Mouse (Mus musculus) neural tube, embryonic 13.5 days (tissue): ENCODE measurements around the gene Flnc. TPM values are rescaled to one million over a fixed set of nuclear protein-coding genes. Genes with fewer than 3 reads are reported as not detected.

Experiments used
- ATAC-seq: fragments of 200-750 bp; cut with Nextera tagmentation; 2 replicates; pipeline ENCODE4 v1.8.0; 2017; ENCODE audit warnings: low read depth, mild to moderate bottlenecking, moderate TSS enrichment, moderate library complexity
- H3K27ac ChIP-seq: fragments of 300-500 bp; sonication (generic); replicated peaks from 2 replicates; pipeline ENCODE4 v1.5.1; 2015; ENCODE audit warnings: moderate library complexity, mild to moderate bottlenecking, inconsistent platforms
- H3K27me3 ChIP-seq: fragments of 300-500 bp; sonication (generic); 2 replicates; pipeline ENCODE4 v1.6.1; 2015; ENCODE audit warnings: mild to moderate bottlenecking, inconsistent platforms
- H3K36me3 ChIP-seq: fragments of 300-500 bp; sonication (generic); 2 replicates; pipeline ENCODE4 v1.6.1; 2015; ENCODE audit warnings: mild to moderate bottlenecking, inconsistent platforms
- H3K4me1 ChIP-seq: fragments of 300-500 bp; sonication (generic); replicated peaks from 2 replicates; pipeline ENCODE4 v1.6.1; 2015; ENCODE audit warnings: inconsistent platforms
- H3K4me2 ChIP-seq: fragments of 300-500 bp; sonication (generic); 2 replicates; pipeline ENCODE4 v1.6.1; 2015; ENCODE audit warnings: inconsistent platforms, mild to moderate bottlenecking, moderate library complexity
- H3K4me3 ChIP-seq: fragments of 300-500 bp; sonication (generic); 2 replicates; pipeline ENCODE4 v1.5.1; 2015; ENCODE audit warnings: mild to moderate bottlenecking, inconsistent platforms
- H3K9ac ChIP-seq: fragments of 300-500 bp; sonication (generic); 2 replicates; pipeline ENCODE4 v1.6.1; 2015; ENCODE audit warnings: moderate library complexity, mild to moderate bottlenecking, inconsistent platforms
- H3K9me3 ChIP-seq: fragments of 300-500 bp; sonication (generic); 2 replicates; pipeline ENCODE4 v1.6.1; 2016; ENCODE audit warnings: inconsistent platforms
- WGBS: fragments of 180-500 bp; shearing (Covaris S2); methylation state at CpG from one replicate; pipeline ENCODE4 v1.1.7; 2015; 5-methylcytosine and 5-hydroxymethylcytosine counted together
- polyA plus RNA-seq: library from polyadenylated mRNA; unstranded; fragments of >200 nt; fragmentation: Nextera tagmentation; extraction: Ambion mirVana; gene quantifications from 2 replicates; pipeline ENCODE4 v1.2.1, GENCODE M21; 2015

Flnc gene
- polyA plus RNA-seq, 1 experiment from 2014 or later: 7.0 TPM

DNA sequence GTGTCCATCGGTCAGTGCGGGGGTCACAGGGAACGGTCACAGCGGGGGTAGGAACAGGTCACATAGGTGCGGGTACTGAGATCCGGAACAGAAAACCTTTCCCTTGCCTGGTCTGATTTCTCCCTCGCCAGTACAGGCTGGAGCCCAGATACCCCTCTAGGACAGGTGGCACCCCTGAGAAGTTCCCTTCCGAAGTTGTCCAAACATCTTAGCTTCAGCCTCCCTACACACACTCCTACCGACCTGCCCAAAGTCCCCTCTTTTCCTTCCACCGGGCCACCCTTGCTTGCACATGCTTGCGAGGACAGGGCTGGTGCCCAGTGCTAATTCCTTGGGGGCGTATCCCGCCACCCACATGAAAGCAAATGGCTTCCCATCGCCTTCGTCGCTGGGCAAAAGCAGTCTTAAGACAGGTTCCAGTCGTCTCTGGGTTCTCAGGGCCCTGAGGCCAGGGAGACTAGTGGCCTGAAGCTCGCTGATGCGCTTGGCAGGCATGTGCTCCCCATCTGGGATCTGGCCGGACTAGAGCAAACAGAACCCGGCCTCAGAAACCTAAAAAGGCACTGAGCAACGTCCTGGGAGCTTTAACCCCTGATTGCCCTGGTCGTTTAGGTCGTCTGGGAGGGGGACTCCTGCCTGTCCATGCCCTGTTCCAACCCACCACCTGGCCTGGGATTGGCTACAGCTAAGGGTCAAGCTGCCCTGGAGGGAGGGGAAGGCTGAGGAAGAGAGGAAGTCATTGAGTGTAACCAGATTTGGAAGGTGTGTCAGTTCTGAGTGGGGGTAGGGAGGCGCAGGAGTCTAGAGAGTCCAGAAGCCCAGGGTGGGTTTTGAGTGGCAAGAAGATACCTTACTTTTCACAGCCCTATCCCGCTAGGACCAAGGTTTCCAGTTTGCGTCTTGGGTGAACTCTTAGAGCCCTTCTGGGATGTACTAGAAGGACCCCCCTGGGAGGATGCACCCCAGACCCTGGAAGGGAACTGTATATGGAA is 1.0 kb downstream of the Flnc start:
- Histone ChIP-seq H3K4me2 (peak overlapping the region; percentile 71), H3K9ac (peak overlapping the region; percentile 71), H3K9me3 (no peaks in the 10 kb centered on the region), H3K4me3 (peak overlapping the region; percentile 49), H3K27me3 (peaks cover 53% of the 10 kb centered on the region), H3K27ac (peak overlapping the region; percentile 89), H3K4me1 (peaks cover 59% of the 10 kb centered on the region), H3K36me3 (no peaks in the 10 kb centered on the region)
- WGBS: 7% methylated on average over 27 of the region's 27 CpGs
- ATAC-seq: no peak

DNA sequence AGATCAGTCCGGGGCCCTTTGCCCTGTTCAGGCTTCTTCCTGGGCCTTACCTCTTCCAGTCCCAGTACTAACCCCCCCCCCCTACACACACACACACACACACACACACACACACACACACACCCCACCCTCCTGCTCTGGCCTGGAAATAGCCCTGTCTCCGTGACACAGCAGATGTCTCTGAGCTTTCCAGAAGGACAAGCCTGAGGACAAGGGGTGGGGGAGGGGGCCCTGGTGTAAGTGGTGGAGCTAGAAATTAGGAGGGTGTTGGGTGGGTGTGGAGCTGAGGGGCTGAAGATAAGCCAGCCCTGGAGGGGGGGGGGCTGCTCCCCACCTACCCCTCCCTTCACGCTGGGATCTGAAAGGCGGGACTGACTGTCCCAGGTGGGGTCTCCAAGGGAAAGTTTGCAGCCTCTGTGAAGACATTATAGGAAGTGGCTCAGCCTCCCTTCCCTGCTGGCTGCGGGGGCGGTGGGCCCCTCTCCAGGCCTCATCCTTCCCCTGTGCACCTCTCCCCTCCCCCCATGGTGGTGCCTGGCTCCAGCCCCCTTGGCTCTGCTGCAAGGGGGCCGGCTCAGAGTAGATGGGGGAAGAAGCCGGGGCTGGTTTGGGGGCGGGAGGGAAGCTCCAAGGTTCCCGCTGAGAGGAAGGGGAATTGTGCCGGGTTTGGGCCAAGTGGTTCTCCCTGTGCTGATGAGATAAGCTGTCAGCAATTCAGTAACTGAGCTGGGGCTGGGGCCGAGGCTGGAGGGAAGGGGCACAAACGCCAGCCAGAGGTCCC is 2.0 kb downstream of the Flnc start:
- H3K36me3 ChIP-seq: no peaks in the 10 kb centered on the region
- H3K27me3 ChIP-seq: peaks cover 50% of the 10 kb centered on the region
- H3K4me2 ChIP-seq: peak overlapping the region; percentile 71
- H3K4me3 ChIP-seq: peak overlapping the region; percentile 49
- peak overlapping the region; percentile 89 for H3K27ac ChIP-seq
- H3K9ac ChIP-seq: peak overlapping the region; percentile 71
- WGBS: 2% methylated on average over 12 of the region's 13 CpGs
- no peaks in the 10 kb centered on the region for H3K9me3 ChIP-seq
- peak; percentile 63 for ATAC-seq
- peaks cover 59% of the 10 kb centered on the region for H3K4me1 ChIP-seq

DNA sequence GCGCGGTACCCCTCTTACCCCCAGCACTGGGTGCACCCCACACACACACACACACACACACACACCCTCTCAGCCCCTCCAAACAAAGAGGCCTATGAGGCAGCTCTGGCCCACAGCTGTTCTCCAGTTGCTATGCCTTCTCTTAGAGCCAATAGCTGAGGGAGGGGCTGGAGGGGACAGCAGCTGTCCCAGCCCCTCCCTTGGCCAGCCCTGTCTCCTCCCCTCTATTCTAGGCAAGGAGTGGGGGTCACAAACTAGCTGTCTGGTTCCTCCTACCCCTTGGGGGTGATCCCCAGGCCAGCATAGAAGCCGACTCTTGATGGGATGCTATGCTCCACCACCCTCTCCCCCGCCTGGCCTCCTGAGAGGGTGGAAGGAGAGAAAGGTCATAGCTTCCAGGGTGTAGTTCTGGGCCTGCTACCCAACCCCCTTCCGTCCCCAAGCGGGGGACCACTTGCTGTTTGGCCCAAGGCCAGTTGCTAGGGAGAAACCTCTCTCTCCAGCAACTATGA is 2.9 kb downstream of the Flnc start:
- Histone ChIP-seq H3K9me3 (no peaks in the 10 kb centered on the region), H3K4me1 (peaks cover 59% of the 10 kb centered on the region), H3K4me2 (peak overlapping the region; percentile 71), H3K9ac (peak overlapping the region; percentile 71), H3K27ac (peak overlapping the region; percentile 89), H3K4me3 (peak overlapping the region; percentile 49), H3K36me3 (no peaks in the 10 kb centered on the region), H3K27me3 (peaks cover 42% of the 10 kb centered on the region)
- 2% methylated on average over 6 of the region's 6 CpGs for WGBS
- ATAC-seq: peak; percentile 76

DNA sequence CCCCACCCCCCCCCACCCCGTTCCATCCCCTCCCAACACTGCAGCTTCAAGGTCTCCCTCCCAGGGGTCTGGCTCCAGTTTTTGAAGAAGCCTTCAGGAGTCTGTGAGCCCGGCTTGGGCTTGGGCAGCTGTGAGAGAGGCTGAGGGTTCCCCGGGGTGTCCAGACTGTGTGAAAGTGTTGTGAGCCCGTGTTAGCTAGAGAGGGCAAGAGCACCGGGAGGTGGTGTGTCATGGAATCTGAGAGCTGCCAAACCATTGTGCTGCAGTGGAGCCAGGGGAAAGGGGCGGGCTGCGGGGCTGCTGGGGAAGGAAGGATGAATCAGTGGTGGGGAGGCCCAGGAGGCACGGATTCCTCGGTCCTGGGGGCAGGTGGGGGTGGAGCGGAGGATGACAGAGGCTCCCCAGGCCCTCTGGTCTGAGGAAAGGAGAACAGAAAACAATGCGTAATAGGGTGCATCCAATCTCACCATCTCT is 3.4 kb downstream of the Flnc start:
- ATAC-seq: peak; percentile 60
- peaks cover 56% of the 10 kb centered on the region for H3K4me1 ChIP-seq
- H3K36me3 ChIP-seq: no peaks in the 10 kb centered on the region
- WGBS: 4% methylated on average over 11 of the region's 11 CpGs
- peaks cover 39% of the 10 kb centered on the region for H3K27me3 ChIP-seq
- H3K9ac ChIP-seq: peak overlapping the region; percentile 71
- peak overlapping the region; percentile 89 for H3K27ac ChIP-seq
- H3K4me3 ChIP-seq: peak overlapping the region; percentile 49
- H3K9me3 ChIP-seq: no peaks in the 10 kb centered on the region
- H3K4me2 ChIP-seq: peak overlapping the region; percentile 71

DNA sequence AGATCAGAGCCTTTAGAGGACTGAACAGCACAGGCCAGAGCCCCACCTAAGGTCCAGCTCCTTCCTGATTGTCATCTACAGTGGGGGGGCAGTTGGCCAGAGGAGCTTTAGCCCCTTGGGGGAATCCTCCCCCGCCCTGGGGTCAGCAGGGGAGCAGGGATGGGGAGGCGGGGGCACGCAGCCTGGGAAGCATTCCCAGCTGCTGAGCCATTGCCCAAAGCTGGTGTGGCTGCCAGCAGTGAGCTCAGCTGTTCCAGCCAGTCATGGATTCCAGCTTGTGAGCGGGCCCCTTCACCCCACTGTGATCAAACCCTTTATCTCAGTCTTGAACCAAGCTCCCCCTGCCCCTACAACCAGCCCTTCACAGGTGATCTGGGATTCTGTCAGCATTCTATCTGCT is 6.2 kb downstream of the Flnc start:
- Histone ChIP-seq H3K36me3 (0 out of 2 replicates have a peak, but pooled peaks cover 10% of the 10 kb centered on the region), H3K27me3 (peaks cover 11% of the 10 kb centered on the region), H3K9me3 (no peaks in the 10 kb centered on the region), H3K4me3 (no peak overlapping the region), H3K27ac (no peak overlapping the region), H3K4me2 (no peak overlapping the region), H3K4me1 (peaks cover 31% of the 10 kb centered on the region), H3K9ac (no peak overlapping the region)
- no peak for ATAC-seq
- WGBS: 83% methylated on average over 4 of the region's 4 CpGs

DNA sequence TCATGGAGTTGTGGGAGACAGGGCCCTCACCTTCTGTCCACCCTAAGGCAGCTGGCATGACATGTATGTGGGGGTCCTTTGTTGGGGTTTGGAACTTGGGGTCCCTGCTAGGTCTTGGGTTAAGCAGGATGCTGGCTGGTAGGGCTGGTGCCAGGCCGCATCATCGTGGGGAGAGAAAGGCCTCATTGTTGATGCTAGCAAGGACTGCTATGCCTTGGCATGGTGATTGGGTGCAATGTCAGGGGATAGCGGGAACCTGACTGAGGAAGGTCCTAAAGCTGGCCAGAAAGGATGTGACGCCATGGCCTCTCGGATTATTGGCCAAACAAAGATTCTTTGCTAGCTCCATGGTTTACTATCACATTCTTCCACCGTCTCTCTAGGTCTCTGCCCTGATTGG is 6.7 kb downstream of the Flnc start:
- no peak overlapping the region for H3K27ac ChIP-seq
- H3K9me3 ChIP-seq: no peaks in the 10 kb centered on the region
- no peak overlapping the region for H3K4me2 ChIP-seq
- WGBS: 86% methylated on average over 6 of the region's 6 CpGs
- H3K36me3 ChIP-seq: 0 out of 2 replicates have a peak, but pooled peaks cover 10% of the 10 kb centered on the region
- H3K4me3 ChIP-seq: no peak overlapping the region
- peaks cover 6% of the 10 kb centered on the region for H3K27me3 ChIP-seq
- no peak overlapping the region for H3K9ac ChIP-seq
- no peak for ATAC-seq
- peaks cover 25% of the 10 kb centered on the region for H3K4me1 ChIP-seq

DNA sequence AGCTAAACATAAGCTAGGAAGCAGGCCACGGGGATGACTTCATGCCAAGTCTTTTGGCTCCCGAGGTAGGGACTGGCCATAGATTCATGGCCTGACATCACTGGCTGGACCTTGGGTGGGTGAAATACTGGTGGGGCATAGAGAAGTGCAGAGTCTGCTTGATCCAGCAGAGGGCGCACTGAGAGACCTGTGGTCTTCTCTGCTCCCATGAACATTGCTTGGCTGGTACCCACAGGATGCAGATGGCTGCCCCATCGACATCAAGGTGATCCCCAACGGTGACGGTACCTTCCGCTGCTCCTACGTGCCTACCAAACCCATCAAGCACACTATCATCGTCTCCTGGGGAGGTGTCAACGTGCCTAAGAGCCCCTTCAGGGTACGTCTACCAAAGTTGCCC is 11.7 kb downstream of the Flnc start:
- H3K9me3 ChIP-seq: no peaks in the 10 kb centered on the region
- no peak overlapping the region for H3K4me3 ChIP-seq
- H3K4me2 ChIP-seq: no peak overlapping the region
- H3K4me1 ChIP-seq: no peaks in the 10 kb centered on the region
- no peak overlapping the region for H3K9ac ChIP-seq
- 70% methylated on average over 11 of the region's 11 CpGs for WGBS
- no peak for ATAC-seq
- H3K27ac ChIP-seq: no peak overlapping the region
- H3K27me3 ChIP-seq: no peaks in the 10 kb centered on the region
- H3K36me3 ChIP-seq: peaks cover 45% of the 10 kb centered on the region

DNA sequence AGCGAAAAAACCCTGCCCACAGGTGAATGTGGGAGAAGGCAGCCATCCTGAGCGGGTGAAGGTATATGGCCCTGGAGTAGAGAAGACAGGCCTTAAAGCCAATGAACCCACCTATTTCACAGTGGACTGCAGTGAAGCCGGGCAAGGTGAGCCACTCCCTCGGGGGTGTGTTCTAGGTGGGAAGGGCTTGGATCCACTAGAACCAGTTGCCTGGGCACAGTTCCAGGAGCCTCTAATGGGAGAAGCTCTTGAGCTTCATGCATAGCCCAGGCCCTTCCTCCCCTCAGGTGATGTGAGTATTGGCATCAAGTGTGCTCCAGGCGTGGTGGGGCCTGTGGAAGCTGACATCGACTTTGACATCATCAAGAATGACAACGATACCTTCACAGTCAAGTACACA is 12.3 kb downstream of the Flnc start:
- WGBS: 95% methylated on average over 7 of the region's 7 CpGs
- ATAC-seq: no peak

DNA sequence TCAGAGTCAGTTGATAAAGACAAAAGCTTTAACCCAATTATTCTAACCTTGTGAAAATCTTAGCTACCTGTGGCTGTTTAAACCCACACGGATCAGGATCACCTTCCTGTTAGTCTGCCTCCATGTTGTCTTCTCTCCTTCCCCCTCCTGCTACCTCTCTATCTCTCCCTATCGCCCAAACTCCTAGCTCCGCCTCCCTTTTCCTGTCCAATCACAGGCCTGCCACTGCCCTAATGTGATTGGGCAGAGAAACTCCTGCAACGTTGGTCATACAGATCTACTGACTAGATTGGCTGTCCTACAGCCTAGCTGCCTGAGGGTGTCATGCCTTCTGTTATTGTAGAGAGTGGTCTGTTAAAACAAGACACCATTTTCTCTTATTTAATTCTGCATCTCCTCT is 16.8 kb downstream of the Flnc start:
- WGBS: 34% methylated on average over 4 of the region's 4 CpGs
- no peaks in the 10 kb centered on the region for H3K4me1 ChIP-seq
- H3K9me3 ChIP-seq: no peaks in the 10 kb centered on the region
- H3K4me3 ChIP-seq: no peak overlapping the region
- H3K4me2 ChIP-seq: no peak overlapping the region
- no peaks in the 10 kb centered on the region for H3K27me3 ChIP-seq
- H3K9ac ChIP-seq: no peak overlapping the region
- H3K27ac ChIP-seq: no peak overlapping the region
- peaks cover 47% of the 10 kb centered on the region for H3K36me3 ChIP-seq
- no peak for ATAC-seq

More for the DNA sequence above, 12.3 kb downstream of the Flnc start:
- no peaks in the 10 kb centered on the region for H3K27me3 ChIP-seq
- no peak overlapping the region for H3K27ac ChIP-seq
- H3K9me3 ChIP-seq: no peaks in the 10 kb centered on the region
- no peak overlapping the region for H3K4me3 ChIP-seq
- no peak overlapping the region for H3K4me2 ChIP-seq
- H3K4me1 ChIP-seq: no peaks in the 10 kb centered on the region
- H3K9ac ChIP-seq: no peak overlapping the region
- H3K36me3 ChIP-seq: peaks cover 45% of the 10 kb centered on the region

DNA sequence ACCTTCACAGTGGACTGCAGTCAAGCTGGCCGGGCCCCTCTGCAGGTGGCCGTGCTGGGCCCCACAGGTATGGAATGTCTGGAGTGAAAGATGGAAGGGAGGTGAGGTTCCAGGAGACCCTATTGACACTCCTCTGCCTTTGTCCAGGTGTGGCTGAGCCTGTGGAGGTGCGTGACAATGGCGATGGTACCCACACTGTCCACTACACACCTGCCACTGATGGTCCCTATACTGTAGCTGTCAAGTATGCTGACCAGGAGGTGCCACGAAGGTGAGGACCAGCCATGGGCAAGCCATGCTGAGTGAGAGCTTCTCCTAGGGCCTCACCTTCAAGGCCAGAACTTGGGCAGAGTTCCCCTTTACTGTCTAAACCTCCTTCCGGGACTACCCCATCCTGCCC is 17.6 kb downstream of the Flnc start:
- no peaks in the 10 kb centered on the region for H3K9me3 ChIP-seq
- no peak overlapping the region for H3K4me2 ChIP-seq
- H3K9ac ChIP-seq: no peak overlapping the region
- WGBS: 95% methylated on average over 6 of the region's 6 CpGs
- H3K4me3 ChIP-seq: no peak overlapping the region
- no peak overlapping the region for H3K27ac ChIP-seq
- peaks cover 52% of the 10 kb centered on the region for H3K36me3 ChIP-seq
- H3K4me1 ChIP-seq: no peaks in the 10 kb centered on the region
- no peaks in the 10 kb centered on the region for H3K27me3 ChIP-seq
- no peak for ATAC-seq

DNA sequence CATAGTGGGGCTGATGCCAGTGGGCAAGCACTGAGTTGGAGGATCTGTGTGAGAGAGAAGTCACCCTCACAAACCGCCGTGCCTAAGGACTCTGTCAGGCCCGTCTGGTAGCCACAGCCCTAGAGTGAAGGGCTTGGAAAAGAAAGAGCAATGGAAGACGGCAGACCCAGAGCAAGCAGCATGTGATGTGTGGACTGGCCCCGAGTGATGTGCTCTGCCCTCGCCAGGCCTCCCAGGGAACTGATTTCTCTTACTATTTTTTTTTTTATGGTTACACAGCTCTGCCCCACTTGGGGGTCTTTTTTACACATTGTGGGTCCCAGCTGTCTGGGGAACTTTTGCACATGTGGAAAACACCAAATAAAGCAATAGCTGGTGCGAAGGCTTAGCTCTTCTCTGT is 28.4 kb downstream of the Flnc start:
- no peak overlapping the region for H3K27ac ChIP-seq
- H3K9ac ChIP-seq: no peak overlapping the region
- no peaks in the 10 kb centered on the region for H3K9me3 ChIP-seq
- no peaks in the 10 kb centered on the region for H3K4me1 ChIP-seq
- no peak overlapping the region for H3K4me3 ChIP-seq
- peaks cover 14% of the 10 kb centered on the region; the same call in 1 of the 2 replicates for H3K36me3 ChIP-seq
- no peaks in the 10 kb centered on the region for H3K27me3 ChIP-seq
- H3K4me2 ChIP-seq: no peak overlapping the region
- WGBS: 59% methylated on average over 7 of the region's 7 CpGs
- no peak for ATAC-seq

DNA sequence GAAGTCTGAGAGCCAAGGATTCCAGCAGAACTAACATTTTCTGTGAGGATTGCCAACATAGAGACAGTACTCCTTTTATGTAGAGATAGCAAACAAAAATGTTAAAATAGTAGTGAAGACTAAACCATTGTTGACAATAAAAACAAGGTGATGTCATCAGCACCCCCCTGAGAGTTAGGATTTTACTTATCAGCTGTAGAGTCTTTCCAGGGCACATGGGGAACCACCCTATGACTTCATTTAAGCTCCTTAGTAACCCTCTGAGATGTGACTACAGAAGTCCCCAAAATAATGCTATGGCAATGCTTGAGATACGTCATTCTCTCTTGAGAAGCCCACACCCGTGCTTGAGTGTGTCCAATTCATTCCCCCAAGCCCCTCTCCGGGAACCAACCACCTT is 30.3 kb downstream of the Flnc start:
- ATAC-seq: no peak
- no peak overlapping the region for H3K9ac ChIP-seq
- no peak overlapping the region for H3K4me3 ChIP-seq
- no peaks in the 10 kb centered on the region for H3K9me3 ChIP-seq
- no peaks in the 10 kb centered on the region for H3K27me3 ChIP-seq
- peaks cover 3% of the 10 kb centered on the region for H3K4me1 ChIP-seq
- WGBS: 81% methylated on average over 3 of the region's 3 CpGs
- peaks cover 8% of the 10 kb centered on the region; the same call in 1 of the 2 replicates for H3K36me3 ChIP-seq
- H3K4me2 ChIP-seq: no peak overlapping the region
- H3K27ac ChIP-seq: no peak overlapping the region
